Mouse (Mus musculus): ENCODE results near the gene Btg3. TPM values are rescaled to one million over a fixed set of nuclear protein-coding genes. Genes with fewer than 3 reads are reported as not detected.

Gene Btg3
- polyA plus RNA-seq, 1 experiment = 18.2 TPM

DNA sequence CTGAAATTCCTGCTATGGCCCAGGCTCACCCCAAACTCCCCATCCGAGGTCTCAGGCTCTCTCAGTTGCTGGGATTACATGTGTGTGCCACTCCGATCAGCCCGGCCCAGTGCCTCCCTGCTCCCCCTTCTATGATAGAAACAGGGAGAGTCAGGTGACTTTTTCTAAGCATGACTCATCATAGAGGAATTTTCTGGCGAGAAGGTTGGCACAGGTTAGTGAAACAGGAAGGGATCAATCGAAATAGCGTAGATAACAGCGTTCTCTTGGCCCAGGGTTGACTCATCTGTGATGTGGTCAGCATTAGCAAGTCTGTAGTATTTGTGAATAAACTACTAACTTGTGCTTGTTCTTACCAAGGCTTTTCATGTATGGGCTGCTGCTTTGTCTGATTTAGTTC is 59.0 kb downstream of the Btg3 start:
- no peak for TF ChIP-seq GATA1 (IDR thresholded peaks at IDR 0.05; ENCODE audit: low read length)

DNA sequence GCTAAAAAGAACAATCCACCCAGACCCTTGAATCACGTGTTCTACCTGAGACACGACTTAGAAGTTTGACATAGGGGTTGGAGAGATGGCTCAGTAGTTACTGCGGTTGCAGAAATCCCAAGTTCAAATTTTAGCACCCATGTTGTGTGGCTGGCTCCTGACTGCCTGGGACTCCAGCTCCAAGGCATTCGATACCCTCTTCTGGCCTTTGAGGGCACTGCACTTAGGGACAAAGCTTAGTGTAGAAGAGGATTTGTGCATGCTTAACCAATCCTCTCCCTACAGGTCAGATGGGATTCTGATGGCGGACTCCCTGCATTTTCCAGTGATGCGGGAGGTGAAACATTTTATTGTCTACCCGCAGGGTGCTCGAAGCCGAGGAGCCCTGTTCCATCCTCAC is 60.1 kb downstream of the Btg3 start:
- TF ChIP-seq GATA1 (IDR thresholded peaks at IDR 0.05; ENCODE audit: low read length) = no peak

DNA sequence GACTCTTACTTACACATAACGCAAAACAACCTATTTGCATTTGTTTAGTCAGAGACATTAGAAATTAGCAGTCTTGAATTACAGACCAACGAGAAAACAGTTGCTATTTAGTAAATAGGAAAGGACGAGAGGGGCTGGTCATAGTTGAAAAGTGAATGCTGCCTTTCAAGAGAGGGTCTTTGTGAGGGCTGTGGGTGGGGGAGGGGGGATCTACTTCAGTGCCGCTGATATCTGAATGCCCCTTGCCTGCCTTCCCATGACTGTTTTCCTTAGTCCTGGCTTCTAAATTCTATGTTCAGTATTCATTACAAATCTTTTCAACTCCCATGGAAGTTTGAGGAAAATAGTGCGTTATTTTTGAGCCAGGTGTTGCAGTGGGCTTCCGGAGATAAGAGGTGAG is 63.0 kb downstream of the Btg3 start:
- TF ChIP-seq GATA1 (IDR thresholded peaks at IDR 0.05; ENCODE audit: low read length) = no peak

DNA sequence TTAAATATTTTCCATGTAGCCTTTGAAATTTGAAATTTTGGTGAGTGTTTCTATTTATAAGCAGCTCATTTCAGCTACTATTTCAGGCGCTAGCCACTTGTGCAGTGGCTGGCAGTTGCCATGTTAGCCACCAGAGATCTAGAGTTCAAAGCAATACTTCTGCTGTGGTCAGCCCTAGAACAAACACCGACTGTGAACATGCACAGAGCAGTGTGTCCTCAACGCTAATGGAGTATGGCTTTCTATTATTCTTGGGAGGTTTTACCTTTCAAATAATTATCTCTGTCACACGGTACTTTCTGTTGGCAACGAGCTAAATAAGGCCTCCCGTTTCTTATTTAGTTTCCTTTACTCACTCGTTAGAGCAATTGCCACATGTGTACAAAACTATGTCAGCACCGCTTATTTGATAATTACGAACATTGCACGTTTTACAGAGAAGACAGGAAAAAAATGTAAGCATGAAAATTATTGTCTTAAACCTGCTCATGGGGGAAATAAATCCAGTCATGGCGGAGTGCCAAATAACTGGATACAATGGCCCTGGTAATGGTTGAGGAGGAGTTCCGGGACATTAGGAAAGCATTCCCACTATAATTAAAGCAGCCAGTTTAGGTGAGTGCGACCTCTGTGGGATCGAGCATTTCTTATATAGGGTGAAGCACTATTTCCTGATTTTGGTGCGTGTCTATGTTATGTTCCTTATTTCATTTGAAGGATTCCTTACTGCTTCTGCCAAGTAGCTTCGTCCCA is 63.7 kb downstream of the Btg3 start:
- TF ChIP-seq GATA1 (IDR thresholded peaks at IDR 0.05; ENCODE audit: low read length) = no peak

DNA sequence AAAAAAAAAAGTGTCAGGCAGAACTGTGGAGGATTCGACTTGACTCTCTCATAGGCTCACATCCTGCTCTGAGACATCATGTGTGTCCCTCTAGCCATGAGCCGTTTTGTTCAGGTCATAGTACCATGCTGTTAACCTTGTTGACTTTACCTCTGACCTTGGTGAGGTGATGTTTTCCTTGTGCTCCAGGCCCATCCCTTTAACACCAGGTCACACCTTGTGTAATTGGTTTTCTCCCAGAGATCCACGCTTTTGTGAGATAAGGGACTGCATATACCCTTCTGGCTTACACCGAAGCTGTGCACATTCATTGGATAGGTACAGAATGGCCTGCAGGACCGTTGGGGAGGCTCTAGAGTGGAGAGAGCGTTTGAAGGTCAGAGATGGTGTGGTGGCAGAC is 67.7 kb downstream of the Btg3 start:
- no peak for TF ChIP-seq GATA1 (IDR thresholded peaks at IDR 0.05; ENCODE audit: low read length)

DNA sequence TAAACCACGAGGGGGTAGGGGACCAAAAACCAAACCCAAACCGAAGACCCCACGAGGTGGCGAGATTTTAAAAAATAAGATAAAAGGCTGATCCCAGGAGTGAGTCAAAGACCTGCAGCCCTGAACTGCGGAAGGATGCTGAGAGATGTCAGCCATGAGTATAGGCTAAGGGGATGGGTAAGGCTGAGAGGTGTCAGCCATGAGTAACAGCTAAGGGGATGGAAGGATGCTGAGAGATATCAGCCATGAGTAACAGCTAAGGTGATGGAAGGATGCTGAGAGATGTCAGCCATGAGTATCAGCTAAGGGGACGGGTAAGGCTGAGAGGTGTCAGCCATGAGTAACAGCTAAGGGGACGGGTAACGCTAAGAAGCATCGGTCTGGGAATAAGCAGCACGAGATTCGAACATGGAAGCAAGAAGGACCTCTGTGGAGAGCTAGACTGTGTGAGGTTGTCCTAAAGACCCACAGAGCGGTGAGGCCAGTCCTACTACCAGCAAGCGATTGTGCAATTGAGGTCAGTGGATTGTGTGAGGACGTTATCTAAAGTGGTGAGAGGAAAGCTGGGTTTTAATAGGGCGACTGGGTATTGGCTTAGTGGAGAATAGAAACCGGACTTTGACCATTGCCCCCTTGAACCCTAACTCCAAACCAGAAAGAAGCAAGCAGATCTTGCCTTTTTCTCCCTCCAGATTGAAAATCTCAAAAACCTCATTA is 69.4 kb downstream of the Btg3 start:
- TF ChIP-seq GATA1 (IDR thresholded peaks at IDR 0.05; ENCODE audit: low read length) = no peak

DNA sequence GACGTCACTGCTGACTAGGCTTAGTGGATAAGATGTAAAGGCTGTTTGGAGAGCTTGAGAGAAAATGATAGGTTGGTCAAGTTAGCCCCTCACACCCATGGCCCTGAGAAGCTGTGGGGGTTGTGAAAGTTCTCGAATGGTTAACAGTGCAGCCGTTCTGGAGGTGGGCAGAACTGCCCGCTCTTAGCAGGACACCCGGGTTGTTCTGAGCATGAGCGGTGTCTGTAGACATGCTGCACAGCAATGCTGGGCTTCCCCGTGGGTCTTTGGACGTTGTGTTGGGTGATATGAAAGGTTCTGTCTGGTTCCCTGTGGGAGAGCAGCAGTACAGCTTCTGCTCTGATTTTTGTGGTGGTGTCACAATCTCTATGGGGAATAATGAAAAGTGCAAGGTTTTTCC is 70.4 kb downstream of the Btg3 start:
- TF ChIP-seq GATA1 (IDR thresholded peaks at IDR 0.05; ENCODE audit: low read length) = no peak

DNA sequence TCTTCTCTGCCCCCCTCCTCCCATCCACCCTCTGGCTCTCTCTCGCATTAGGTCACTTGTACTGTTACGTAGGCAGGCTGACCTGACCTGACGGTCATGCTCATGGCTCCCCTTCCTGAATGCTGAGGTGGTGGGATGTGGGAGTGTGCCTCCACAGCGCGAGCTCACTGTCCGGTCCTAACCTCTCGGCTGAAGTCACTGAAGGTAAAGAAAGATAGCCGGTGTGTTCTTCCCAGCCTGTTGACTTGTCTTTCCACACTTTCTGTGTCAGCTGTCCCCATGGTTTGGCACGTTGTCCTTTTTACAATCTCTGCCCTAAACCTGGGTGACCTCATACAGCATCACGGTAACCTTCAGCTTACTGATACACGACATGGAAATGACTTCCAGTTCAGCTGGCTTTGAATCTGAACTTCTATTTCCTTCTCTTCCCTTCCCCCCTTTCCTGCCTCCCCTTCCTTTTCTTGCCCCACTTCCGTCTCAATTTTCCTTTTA is 71.3 kb downstream of the Btg3 start:
- no peak for TF ChIP-seq GATA1 (IDR thresholded peaks at IDR 0.05; ENCODE audit: low read length)

DNA sequence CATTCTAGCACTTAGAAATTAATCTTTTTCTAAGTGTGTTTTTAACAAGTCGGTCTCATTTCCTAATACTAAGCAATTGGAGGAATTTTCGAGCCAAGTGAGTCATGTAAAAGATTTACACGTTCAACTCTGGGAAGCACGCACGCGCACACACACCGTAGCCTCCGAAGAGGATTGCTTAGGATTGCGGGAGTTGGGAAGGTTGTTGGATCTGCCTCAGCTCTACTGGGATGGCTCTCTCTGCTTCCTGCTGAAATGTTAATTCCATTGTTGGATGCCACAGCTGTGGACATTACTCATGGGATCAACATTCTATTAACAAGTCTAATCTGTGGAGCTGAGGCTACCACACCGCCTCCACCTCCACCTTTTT is 74.3 kb downstream of the Btg3 start:
- TF ChIP-seq GATA1 (IDR thresholded peaks at IDR 0.05; ENCODE audit: low read length) = no peak

DNA sequence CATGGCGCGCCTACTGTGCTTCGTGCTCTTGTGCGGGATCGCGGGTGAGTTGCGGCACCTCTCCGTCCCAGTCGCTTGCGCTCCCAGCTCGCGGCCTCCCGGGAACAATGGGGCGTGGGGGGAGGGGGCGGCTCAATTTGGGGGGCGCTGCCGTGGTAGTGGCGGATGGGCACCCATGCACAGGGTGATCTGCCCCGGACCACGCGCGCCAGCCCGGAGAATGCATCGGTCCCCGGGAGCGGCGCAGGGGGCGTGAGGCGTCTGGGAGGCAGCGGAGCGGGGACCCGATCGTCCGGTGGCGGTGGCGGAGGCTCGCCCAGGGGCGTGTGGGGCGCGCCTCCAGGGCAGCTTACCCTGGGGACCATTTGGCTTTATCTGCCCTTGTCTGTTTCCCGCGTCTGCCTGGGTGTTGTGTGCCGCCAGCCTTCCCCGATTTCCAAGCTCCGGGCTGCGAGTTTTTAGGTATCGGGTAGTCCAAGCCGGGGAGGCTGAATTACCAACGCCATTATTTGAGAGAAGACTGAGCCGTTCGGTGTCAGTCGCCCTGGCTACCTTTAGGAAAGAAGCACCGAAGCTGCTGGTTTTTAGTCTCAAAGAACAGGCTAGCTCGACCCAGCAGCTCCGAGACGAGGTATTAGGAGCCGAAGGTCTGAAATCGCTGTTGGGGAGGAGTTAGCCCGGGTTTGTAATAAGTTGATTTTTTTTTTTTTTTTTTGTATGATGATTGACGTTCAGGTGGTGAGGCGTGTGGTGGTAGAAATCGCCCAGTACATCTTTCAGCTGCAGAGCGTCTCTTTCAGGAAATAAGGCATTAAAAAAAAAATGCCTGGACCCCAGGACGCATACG is 74.9 kb downstream of the Btg3 start:
- no peak for TF ChIP-seq GATA1 (IDR thresholded peaks at IDR 0.05; ENCODE audit: low read length)

DNA sequence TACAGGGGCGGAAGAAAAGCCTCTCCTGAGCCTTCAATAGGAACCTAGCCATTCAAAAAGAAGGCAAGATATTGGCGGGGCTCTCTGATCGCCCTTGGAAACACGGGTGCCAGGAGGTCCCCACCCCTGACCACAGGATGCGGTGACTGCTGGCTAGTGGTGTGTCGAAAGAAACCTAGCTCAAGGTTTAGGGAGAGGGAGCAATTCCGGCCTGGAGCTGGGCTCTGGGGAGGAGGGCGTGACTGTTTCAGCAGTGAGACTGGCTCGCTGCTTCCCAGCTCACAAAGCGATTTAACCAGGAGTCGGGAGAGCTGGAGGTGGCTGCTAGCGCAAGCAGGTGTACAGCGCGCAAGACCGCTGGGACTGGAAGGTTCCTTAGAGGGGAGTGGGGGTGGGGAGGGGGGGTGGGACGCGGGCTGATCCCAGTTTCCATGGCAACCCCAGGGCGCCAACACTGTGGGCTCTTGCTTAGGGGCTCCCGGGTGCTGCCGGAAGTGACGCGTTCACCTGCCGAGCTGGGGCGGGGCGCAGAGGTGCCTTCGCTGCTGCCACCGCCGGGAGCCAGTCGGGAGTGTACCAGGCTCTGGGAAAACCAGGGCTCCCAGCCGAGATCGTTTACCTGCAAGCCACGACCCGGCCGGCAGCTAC is 75.7 kb downstream of the Btg3 start, which contains the start of gene Cxadr:
Cxadr (plus strand) TSS at position 307 of the 648 bp plus-strand sequence.
- no peak for TF ChIP-seq GATA1 (IDR thresholded peaks at IDR 0.05; ENCODE audit: low read length)

DNA sequence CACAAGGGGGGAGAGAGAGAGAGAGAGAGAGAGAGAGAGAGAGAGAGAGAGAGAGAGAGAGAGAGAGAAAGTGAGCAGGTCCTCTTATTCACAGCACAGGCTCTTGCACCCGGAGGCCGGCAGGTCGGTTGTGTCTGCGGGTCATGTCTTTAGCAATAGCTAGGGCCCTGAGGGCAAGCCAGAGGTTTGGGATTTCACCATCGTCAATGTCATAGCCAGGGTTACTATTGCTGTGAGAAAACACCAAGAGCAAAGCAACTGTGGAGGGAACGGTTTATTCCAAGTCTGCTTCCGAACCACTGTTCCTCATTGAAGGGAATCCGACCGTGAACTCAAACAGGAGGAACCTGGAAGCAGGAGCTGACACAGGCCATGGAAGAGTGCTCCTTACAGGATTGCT is 80.9 kb downstream of the Btg3 start:
- TF ChIP-seq GATA1 (IDR thresholded peaks at IDR 0.05; ENCODE audit: low read length) = no peak

DNA sequence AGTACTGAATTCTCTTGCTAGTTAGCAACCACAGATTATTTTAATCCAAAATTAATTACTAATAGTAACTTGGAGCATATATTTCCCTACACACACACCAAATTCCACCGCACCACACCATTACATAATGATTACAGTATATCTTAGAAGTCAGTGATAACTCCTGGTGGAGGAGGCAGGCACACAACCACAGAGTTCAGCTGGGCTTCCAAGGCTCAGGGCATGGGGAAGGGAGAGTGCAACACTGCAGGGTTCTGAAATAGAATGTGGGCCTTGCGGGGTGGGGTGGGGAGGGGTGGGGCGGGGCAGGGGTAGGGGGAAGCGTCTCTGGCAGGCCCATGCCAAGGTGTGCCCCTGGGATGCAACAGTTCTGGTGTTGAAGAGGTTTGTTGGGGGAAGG is 81.4 kb downstream of the Btg3 start:
- no peak for TF ChIP-seq GATA1 (IDR thresholded peaks at IDR 0.05; ENCODE audit: low read length)

DNA sequence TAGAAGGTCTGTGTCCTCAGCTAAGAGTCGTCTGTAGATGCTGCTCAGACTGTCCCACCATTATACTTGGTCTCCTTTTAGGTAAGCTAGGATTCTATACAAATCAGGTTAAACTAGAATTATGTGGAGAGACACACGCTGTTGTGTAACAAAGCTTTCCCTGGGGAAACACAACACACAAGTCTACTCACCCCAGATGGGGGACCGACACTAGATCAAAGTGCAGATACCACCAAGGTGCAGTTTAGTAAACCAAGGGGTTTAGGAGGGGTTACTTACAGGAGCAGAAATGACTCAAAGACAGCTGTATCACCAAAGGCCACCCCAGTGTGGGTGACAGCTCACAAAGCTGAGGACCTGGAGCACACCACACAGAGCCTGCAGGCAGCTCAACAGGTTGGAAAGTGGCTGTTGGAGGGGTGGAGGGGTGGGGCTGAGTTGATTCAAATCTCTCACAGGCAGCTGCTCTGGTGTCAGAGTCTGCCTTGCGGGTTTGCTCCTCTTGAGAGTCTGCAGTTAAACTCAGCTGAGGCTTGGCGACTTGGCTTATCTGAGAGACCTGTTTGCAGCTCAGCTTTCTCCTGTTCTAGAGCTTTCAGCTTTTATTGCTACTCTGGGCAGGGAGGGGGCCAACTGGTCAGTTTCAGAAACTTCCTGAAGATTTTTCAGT is 82.3 kb downstream of the Btg3 start:
- TF ChIP-seq GATA1 (IDR thresholded peaks at IDR 0.05; ENCODE audit: low read length) = no peak

DNA sequence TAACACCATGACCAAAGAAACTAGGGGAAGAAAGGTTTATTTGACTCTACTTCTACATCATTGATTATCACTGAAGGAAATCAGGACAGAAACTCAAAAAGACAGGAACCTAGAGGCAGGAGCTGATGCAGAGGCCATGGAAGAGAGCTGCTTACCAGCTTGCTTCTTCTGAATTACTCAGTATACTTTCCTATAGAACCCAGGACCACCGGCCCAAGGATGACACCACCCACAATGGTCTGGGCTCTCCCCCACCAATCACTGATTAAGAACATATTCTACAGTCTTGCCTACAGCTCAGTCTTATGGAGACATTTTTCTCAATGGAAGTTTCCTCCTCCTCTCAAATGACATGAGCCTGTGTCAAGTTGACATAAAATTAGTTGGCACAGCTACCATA is 82.9 kb downstream of the Btg3 start:
- TF ChIP-seq GATA1 (IDR thresholded peaks at IDR 0.05; ENCODE audit: low read length) = no peak

Measured in G1E-ER4 (cell line).